Mouse (Mus musculus) cerebellum, adult 8-10 months (tissue): ENCODE measurements around the gene Mrpl45.
"Not testable (repeated sequence)": the region's sequence is repeated elsewhere in the genome, so short reads cannot be mapped to it uniquely, and the experiment has no call there.

Experiments
- DNase-seq: peaks from one replicate; pipeline ENCODE4 v3.0.0; 2022

Mrpl45 gene

DNA sequence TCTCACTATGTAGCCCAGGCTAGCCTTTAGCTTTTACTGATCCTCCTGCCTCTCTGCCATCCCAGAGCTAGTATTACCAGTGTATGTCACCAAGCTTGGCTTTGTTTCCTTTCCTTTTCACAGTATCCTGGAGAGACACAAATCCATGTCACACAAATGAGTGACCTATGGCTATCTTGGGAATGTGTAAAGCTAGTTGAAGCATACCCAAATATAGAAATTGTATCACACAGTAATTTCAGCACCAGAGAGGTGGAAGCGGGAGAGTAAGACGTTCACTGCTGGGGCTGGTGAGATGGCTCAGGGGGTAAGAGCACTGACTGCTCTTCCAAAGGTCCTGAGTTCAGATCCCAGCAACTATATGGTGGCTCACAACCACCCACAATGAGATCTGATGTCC lies 15.6 kb upstream of the Mrpl45 start:
- DNase-seq: no peak

DNA sequence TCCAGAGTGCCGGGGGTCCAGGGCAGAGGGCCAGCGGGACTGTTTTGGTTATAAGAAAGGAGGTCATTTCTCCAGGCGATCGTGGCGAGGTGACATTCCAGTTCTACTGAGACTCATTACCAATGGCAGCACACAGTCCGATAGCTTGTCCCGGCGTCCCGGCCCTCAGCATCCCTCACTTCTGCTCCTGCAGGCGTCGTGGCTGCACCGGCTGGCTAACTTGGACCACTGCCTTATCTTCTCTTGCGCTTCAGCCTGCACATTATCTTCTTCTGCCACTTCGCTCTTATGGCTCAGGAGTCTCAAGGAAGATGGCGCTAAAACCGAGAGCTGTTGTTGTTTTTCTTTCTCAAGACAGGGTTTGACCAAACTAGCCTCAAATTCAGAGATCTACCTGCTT lies 14.1 kb upstream of the Mrpl45 start:
- DNase-seq: no peak

DNA sequence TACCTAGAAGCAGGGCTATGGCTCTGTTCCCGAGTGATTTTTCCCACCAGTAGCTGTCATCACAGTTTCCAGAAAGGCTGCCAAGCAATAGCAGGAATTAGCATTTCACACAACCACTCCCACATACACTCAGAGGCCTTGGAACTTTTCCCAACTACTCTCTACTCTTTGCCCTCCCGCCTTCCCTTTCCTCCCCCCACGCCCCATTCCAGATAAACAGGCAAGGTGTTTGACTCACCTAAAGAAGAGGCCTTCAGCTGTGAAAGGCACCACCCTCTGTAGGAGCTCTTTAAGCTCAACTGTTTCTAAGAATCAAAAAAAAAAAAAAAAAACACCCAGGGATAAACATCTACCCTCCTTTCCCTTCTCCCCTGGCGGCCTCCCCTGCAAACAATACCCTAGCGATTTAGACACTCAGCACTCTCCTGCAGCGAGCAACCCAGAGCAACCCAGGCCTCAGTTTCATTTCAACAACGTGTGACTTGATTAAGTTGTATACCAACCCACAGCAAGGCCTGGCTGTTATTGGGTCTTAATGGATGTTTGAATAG lies 13.2 kb upstream of the Mrpl45 start:
- DNase-seq: no peak

DNA sequence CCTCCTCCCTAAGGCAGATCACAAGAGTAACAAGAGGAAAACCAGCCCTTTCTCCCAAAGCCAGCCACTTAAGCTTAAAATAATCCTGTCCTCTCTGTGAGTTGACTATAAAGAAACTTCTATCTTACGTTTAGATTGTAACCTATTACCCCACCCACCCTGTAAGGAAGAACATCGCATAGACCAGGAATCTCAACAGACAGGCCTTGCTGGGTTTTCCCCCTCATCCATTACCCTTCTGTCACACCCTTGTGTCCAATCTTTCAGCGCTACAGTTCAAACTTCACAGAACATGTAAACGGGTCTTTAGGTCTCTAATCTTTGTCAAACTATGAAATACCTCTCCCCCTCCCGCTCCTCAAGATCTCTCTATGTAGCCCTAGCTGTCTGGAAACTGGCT lies 10.9 kb upstream of the Mrpl45 start:
- no peak for DNase-seq

DNA sequence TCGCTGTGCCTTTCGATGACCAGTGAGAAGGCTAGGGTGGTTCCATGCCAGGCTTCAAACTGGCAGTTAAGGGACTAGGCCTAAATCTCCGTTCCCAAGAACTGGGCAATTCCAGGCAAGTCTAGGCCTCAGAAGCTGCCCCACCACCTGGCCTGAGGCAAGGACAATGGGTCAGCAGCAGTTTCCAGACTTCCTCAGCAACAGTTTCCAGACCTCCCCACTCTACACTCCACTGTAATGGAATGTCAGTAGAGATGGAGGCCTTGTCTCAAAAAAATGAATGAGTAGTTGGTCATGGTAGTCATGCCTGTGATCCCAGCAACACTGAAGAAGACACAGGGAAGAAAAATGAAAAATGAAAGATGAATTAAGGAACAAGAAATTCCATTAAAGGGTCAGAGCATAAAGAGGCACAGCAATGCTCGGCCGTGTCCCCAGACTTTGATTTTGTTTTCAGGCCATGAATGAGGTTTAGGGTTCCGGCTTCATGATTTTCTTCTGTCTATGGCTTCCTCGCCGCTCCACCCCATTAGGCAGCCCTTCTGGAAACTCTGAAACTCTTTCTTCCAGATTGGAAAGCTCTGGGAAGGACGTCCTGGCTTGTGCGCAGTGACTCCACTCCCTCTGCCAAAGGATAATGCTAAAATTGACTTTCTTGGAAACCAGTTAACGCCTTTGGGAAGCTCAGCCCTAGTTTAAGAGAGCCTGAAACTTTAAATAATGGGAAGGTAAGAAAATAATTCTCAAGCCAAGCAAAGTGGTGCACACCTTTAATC lies 8.0 kb upstream of the Mrpl45 start:
- no peak for DNase-seq

DNA sequence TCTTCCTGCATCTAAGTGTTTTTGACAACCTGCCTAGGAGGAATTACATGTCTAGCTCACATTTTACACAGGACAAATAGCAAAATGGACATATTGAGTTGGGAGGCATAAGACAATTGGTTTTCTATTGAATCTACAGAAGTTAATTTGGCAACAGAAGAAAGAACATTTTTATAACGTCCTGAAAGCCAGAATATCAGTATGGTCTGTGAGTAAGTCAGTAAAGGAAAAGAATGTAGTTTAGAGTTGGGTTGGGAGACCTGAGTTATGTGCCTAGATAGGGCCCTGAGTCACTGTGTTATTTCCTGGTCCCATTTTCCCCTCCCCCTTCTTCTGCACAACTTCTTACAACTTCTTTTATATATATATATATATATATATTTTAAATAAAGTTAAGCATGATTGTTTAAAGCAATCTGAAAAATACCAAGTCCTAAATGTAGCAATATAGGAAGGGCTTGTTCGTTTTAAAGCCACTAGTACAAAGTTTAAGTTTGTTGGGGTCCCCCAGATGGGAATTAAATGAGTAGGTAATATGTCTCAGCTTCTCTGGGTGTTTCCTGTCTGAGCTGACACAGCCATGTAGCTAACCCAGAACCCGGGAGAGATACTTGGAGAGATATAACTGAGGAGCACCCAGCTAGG lies 6.6 kb upstream of the Mrpl45 start:
- DNase-seq: no peak

GRCm38 (mm10) chr11:97309451-97309836 lies 6.1 kb upstream of the Mrpl45 start:
- DNase-seq: peak; percentile 45

DNA sequence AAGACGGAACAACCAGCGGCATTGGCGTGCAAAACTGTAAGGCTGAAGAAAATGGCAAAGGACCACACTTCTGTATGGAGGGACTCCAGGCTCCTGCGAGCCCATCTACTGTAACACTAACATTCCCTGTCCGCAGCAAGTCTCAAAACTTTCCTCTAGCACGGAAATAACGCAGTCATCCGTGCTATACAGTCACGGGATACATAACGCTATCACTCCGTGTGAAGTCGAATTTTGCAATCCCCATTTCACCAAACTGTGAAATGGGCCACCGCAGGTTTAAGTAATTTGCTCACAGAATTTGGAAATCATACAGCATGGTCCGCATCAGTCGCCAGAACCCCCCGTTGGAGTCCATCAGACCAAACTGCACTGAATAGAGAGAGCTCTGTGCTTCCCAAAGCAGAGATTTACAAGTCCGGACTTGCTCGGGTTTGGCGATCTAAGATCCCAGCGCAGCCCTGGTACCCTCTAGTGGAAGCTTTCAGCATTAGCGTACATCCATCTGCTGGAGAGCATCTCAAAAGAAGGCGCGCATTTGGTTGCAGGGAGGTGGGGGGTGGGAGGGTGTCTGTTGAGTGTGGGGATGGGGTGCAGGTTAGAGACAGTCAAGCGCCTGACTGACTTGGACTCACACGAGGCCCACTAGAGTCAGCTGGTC lies 5.5 kb upstream of the Mrpl45 start:
- DNase-seq: peak; percentile 80

- no peak for DNase-seq
Measured at GRCm38 (mm10) chr11:97310895-97311631, 4.5 kb upstream of the Mrpl45 start.

- not testable (repeated sequence) for DNase-seq
Measured at GRCm38 (mm10) chr11:97312871-97313270, 2.6 kb upstream of the Mrpl45 start.

DNA sequence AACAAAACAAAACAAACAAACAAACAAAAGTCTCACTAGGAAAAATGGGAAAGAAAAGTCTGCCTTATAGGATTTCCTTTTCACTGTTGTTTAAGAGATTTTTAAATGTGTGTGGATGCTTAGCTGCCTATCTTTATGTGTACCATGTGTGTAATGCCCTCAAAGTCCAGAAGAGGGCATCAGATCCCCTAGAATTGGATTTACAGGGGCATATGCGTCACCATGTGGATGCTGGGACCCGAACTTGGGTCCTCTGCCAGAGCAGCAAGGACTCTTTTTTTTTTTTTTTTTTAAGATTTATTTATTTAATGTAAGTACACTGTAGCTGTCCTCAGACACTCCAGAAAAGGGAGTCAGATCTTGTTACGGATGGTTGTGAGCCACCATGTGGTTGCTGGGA lies 1.4 kb upstream of the Mrpl45 start:
- DNase-seq: no peak

- DNase-seq: no peak
Measured at GRCm38 (mm10) chr11:97314751-97315503, 589 bp upstream of the Mrpl45 start.

DNA sequence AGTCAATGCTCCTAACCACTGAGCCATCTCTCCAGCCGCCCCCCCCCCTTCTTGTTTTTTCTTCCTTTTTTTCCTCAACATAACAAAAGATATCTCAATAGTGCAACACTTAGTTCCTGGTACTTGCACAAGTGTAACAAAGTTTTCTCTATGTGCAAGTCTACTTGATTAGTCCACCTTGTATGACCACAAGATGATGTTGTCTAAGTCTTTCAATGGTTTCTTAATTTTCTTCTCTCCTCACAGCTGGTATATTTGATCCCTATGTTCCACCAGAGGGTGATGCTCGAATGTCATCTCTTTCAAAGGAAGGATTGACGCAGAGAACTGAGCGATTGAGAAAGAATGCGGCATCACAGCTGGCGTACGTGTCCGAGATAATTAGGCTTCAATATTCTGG lies 5.7 kb downstream of the Mrpl45 start:
- no peak for DNase-seq

GRCm38 (mm10) chr11:97321894-97322600 lies 6.5 kb downstream of the Mrpl45 start:
- DNase-seq: not testable (repeated sequence)

DNA sequence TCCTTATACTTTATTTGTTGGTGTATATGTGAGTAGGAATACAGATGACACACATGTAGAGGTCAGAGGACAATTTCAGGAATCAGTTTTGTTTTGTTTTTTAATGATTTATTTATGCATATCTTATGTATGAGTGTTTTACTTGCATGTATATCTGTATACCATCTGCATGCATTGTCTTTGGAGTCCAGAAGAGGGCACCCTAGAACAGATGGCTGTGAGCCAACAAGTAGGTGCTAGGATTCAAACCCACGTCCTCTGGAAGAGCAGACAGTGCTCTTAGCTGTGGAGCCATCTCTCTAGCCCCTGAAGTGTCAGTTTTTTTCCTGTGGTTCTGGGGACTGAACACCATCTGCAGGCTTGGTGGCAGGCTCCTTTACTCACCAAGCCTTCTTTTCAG lies 9.7 kb downstream of the Mrpl45 start:
- no peak for DNase-seq

DNA sequence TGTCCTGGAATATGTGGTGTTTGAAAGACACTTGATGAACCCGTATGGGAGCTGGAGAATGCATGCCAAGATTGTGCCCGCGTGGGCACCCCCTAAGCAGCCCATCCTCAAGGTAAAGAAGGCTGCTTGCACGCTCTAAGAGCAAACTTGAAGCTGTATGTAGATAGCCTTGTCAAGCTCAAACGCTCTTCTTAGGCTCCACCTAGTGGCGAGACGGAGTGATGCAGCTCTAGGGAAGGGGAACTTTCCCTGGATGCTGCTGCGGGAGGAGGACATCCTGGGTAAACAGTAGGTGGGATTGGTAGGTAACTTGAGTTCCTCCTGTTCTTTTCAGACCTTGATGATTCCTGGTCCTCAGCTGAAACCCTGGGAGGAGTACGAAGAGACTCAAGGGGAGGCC lies 12.6 kb downstream of the Mrpl45 start:
- no peak for DNase-seq

DNA sequence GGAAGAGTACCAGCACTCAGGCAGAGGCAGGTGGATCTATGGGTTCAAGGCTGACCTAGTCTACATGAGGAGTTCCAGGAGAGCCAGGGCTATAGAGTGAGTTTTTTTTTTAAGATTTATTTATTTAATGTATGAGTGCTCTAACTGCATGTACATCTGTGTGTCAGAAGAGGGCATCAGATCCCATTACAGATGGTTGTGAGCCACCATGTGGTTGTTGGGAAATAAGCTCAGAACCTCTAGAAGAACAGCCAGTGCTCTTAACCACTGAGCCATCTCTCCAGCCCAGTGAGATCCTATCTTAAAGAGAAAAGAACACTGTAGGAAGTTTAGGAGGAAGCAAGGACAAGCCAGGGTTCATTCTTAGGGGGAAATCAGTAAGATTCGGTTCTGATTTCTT lies 14.8 kb downstream of the Mrpl45 start:
- no peak for DNase-seq

- no peak for DNase-seq
Measured at GRCm38 (mm10) chr11:97331231-97332190, 16.0 kb downstream of the Mrpl45 start.

- no peak for DNase-seq
Measured at GRCm38 (mm10) chr11:97333044-97333443, 17.5 kb downstream of the Mrpl45 start.

GRCm38 (mm10) chr11:97333896-97334295 lies 18.4 kb downstream of the Mrpl45 start:
- DNase-seq: no peak
